Mouse (Mus musculus) hindbrain, embryonic 16.5 days (tissue): ENCODE results near the gene Spata16. TPM values are rescaled to one million over a fixed set of nuclear protein-coding genes. Genes with fewer than 3 reads are reported as not detected.
"Not testable (repeated sequence)": the region's sequence is repeated elsewhere in the genome, so short reads cannot be mapped to it uniquely, and the experiment has no call there.

ENCODE experiments used
- ATAC-seq: fragments of 200-750 bp; cut with Nextera tagmentation; 2 replicates; pipeline ENCODE4 v1.8.0; 2017; ENCODE audit warnings: moderate TSS enrichment, moderate library complexity
- H3K27ac ChIP-seq: fragments of 300-500 bp; sonication (generic); 2 replicates; pipeline ENCODE4 v1.5.1; 2014; ENCODE audit warnings: low read depth, mild to moderate bottlenecking, control low read depth, low read length, moderate library complexity
- H3K27me3 ChIP-seq: fragments of 300-500 bp; sonication (generic); replicated peaks from 2 replicates; pipeline ENCODE4 v1.6.1; 2014; ENCODE audit warnings: low read length; ENCODE audit not compliant: control insufficient read depth, insufficient read depth
- H3K36me3 ChIP-seq: fragments of 300-500 bp; sonication (generic); 2 replicates; pipeline ENCODE4 v1.6.1; 2014; ENCODE audit warnings: mild to moderate bottlenecking, low read length, moderate library complexity, mixed read lengths; ENCODE audit not compliant: control insufficient read depth, insufficient read depth
- H3K4me1 ChIP-seq: fragments of 300-500 bp; sonication (generic); 2 replicates; pipeline ENCODE4 v1.6.1; 2014; ENCODE audit warnings: low read depth, low read length; ENCODE audit not compliant: control insufficient read depth, insufficient read depth
- H3K4me2 ChIP-seq: fragments of 300-500 bp; sonication (generic); 2 replicates; pipeline ENCODE4 v1.6.1; 2014; ENCODE audit warnings: mild to moderate bottlenecking, low read length, control low read depth, moderate library complexity
- H3K4me3 ChIP-seq: fragments of 300-500 bp; sonication (generic); 2 replicates; pipeline ENCODE4 v1.5.1; 2014; ENCODE audit warnings: mild to moderate bottlenecking, low read length, control low read depth, moderate library complexity
- H3K9ac ChIP-seq: fragments of 300-500 bp; sonication (generic); 2 replicates; pipeline ENCODE4 v1.6.1; 2014; ENCODE audit warnings: low read depth, mild to moderate bottlenecking, control low read depth, low read length, moderate library complexity
- H3K9me3 ChIP-seq: fragments of 300-500 bp; sonication (generic); 2 replicates; pipeline ENCODE4 v1.6.1; 2014; ENCODE audit warnings: mild to moderate bottlenecking, low read length, moderate library complexity; ENCODE audit not compliant: control insufficient read depth
- WGBS: fragments of 180-500 bp; shearing (Covaris S2); extraction: QIAGEN DNeasy Blood & Tissue Kit; methylation state at CpG from one replicate; pipeline ENCODE4 v1.1.7; 2014; 5-methylcytosine and 5-hydroxymethylcytosine counted together
- polyA plus RNA-seq: library from polyadenylated mRNA; unstranded; fragments of >200 nt; fragmentation: Nextera tagmentation; extraction: Ambion mirVana; gene quantifications from 2 replicates; pipeline ENCODE4 v1.2.1, GENCODE M21; 2015

The Spata16 gene
- polyA plus RNA-seq, 1 experiment from 2014 or later = not detected

DNA sequence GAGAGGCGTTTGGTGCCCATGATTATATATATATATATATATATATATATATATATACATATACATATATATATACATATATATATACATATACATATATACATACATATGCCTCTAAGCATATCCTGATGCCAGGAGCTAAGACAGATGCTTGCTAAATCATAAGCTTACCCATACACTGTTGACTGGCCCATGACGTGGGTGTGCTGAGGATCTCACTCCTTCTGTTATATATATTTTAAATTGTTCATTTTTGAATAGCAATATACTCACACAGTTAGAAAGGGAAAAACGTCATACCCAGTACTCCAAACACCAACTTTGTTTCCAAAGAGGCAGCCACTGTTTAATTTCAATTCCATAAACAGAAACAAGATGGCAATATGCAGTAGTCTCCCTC, 48.4 kb downstream of the Spata16 start:
- Histone ChIP-seq H3K9ac (no peak overlapping the region), H3K36me3 (no peaks in the 10 kb centered on the region), H3K27ac (no peak overlapping the region), H3K4me2 (no peak overlapping the region), H3K4me1 (no peaks in the 10 kb centered on the region), H3K4me3 (no peak overlapping the region), H3K27me3 (no peaks in the 10 kb centered on the region), H3K9me3 (no peaks in the 10 kb centered on the region)
- no peak for ATAC-seq
- 84% methylated on average over 3 of the region's 3 CpGs for WGBS

DNA sequence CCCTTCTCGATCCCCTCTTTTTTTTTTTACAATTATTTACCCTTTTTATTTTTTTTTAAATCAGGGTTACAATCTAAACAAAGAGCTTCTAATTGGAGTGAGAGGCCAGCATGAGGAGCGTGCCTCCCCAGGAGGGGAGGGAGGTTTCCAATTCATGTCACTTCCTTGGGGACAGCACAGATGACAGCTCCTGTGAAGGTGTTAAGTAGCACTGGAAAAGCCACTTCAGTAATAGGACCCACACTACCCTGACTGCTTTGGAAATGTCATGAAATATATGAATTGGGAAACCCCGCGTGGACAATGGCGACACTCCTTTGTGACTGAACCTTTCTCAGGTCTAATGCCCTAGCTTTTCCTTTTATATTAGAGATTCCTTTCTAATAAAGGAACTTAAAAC, 72.1 kb downstream of the Spata16 start:
- not testable (repeated sequence) for H3K4me1 ChIP-seq, H3K4me2 ChIP-seq, H3K9me3 ChIP-seq, H3K36me3 ChIP-seq, ATAC-seq, H3K27ac ChIP-seq, H3K27me3 ChIP-seq, H3K4me3 ChIP-seq, H3K9ac ChIP-seq
- 71% methylated on average over 5 of the region's 5 CpGs for WGBS

DNA sequence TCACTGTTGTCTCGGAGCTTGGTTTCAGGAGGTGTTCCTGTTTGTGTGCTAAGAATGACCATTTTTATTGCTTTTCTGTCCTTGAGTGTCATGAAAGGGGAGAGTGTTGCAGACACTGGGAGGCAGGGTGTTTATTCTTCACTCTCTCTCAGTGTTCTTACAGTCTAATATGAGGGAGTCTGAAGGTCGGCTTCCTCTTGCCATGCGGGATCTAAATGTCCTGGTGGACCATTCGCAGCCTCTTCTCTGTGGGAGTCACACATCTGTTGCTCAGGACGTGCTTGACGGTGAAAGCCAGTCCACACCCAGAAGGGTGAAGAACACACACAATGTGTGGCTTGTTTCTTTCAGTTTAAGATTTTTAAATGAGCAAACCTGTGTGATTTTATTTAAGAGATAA, 90.1 kb downstream of the Spata16 start:
- Histone ChIP-seq H3K27ac (no peak overlapping the region), H3K36me3 (no peaks in the 10 kb centered on the region), H3K4me2 (no peak overlapping the region), H3K4me1 (no peaks in the 10 kb centered on the region), H3K27me3 (no peaks in the 10 kb centered on the region), H3K4me3 (no peak overlapping the region), H3K9me3 (no peaks in the 10 kb centered on the region), H3K9ac (no peak overlapping the region)
- WGBS = 65% methylated on average over 6 of the region's 6 CpGs
- ATAC-seq = no peak

DNA sequence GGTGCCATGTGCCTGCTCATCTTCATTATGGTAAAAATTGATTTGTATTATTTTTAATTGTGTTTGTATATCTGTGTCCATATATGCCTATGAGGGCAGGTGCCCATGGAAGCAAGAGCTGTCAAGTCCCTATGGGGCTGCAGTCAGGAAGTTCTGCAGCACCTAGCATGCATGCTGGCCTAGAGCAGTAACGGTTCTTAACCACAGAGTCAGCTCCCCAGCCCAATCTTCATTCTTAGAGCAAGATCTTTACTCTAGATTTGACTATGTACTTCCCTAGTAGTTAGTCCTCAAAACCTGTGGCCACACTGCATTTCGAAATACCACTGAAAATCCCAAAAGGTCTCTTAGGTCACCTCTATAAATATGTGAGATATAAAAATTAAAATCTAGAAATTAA, 113.1 kb downstream of the Spata16 start:
- ATAC-seq = no peak
- Histone ChIP-seq H3K4me3 (no peak overlapping the region), H3K9ac (no peak overlapping the region), H3K4me2 (no peak overlapping the region), H3K27ac (no peak overlapping the region), H3K4me1 (no peaks in the 10 kb centered on the region), H3K27me3 (no peaks in the 10 kb centered on the region), H3K36me3 (no peaks in the 10 kb centered on the region), H3K9me3 (no peaks in the 10 kb centered on the region)
- WGBS = 85% methylated on average over 2 of the region's 2 CpGs

DNA sequence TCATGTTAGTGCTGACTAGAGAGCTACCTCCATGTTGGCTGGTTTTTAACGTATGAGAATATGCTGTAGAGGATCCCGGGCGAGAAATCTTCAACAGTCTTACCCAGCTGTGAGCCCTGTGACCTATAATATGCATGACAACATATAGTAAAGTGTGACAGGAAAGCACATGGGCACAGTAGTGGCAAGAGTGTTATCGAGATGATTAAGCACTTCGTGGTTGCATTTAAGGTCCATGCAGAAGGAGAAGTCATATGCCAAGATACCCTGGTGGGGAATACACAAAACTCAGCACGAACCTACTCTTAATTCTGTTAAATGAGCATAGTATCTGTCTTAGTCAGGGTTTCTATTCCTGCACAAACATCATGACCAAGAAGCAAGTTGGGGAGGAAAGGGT, 115.0 kb downstream of the Spata16 start:
- 87% methylated on average over 6 of the region's 6 CpGs for WGBS
- Histone ChIP-seq H3K27me3 (no peaks in the 10 kb centered on the region), H3K9me3 (no peaks in the 10 kb centered on the region), H3K4me1 (no peaks in the 10 kb centered on the region), H3K4me2 (no peak overlapping the region), H3K27ac (no peak overlapping the region), H3K9ac (no peak overlapping the region), H3K4me3 (no peak overlapping the region), H3K36me3 (no peaks in the 10 kb centered on the region)
- ATAC-seq = no peak

DNA sequence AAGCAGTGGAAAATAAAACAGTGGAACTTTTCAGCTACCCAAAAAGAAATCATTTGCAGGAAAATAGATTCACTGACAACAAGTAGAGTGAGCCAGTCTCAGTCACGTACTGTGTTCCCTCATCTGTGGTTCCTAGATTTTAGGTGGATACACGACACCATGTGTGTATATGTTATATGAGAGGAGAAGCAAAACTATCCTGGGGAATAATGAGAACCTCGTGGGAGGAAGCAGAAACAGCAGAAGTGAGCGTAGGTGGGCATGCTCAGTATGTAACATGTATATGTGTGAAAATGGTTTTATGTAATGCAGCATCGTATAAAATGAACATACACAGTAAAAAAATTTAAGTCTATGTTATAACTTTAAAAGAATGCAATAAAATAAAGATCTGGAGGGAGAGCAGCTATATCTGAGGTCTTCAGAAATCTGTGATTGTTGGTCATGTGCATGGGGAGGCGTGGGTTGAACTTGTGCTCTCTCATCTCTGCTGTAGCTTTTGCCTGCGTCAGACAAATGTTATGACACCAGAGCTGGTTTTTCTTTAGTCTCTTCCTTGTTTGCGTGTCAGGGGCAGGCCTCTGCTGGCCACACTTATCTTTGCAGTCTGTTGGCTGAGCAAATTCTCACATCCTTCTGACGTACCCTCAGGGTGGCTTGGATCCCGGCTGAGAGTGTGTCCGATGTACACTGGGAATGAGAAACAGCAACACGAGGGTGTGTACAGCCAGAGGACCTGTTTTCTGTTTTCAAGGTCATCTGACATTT, 156.1 kb downstream of the Spata16 start:
- no peak overlapping the region for H3K9ac ChIP-seq
- no peak overlapping the region for H3K4me3 ChIP-seq
- H3K4me1 ChIP-seq = no peaks in the 10 kb centered on the region; the same call in 1 of the 2 replicates
- no peak for ATAC-seq
- H3K27ac ChIP-seq = no peak overlapping the region
- no peaks in the 10 kb centered on the region for H3K9me3 ChIP-seq
- H3K4me2 ChIP-seq = no peak overlapping the region
- H3K36me3 ChIP-seq = no peaks in the 10 kb centered on the region
- 73% methylated on average over 12 of the region's 12 CpGs for WGBS
- H3K27me3 ChIP-seq = no peaks in the 10 kb centered on the region

DNA sequence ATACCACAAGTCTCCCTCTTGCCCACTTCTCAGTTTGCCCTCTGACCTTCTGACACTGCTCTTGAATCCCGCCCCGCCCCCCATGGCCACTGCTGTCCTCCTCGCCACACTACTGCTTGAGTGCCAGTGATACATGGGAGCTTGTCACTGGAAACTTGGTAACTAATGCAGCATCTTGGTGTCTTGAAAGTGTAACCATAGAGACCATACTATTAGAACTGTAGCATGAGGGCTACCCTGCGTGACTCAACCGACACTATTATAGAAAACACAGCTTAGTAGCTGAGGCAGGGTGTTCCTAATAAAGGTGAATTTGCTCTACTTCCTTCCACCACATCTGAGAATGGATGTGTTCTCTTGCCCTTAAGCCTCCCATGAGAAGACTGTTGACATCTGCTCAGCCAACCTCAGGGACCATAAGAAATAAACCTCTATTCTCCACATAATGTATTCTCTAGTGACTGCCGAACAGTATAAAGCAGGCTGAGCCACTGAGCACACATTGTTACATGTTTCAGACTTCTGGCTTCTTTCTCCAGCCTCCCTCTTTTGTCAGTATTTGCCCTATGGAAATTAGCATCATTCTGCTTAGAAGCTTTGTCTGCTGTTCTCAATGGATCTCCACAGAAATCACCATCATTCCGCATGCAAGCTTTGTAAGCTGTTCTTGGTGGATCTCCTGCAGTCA, 158.6 kb downstream of the Spata16 start:
- Histone ChIP-seq H3K4me2 (no peak overlapping the region), H3K4me1 (no peaks in the 10 kb centered on the region; the same call in 1 of the 2 replicates), H3K27me3 (no peaks in the 10 kb centered on the region), H3K36me3 (no peaks in the 10 kb centered on the region), H3K27ac (no peak overlapping the region), H3K9me3 (no peaks in the 10 kb centered on the region), H3K4me3 (no peak overlapping the region), H3K9ac (no peak overlapping the region)
- WGBS = 52% methylated on average over 7 of the region's 7 CpGs
- ATAC-seq = peak; percentile 54; the same call in 1 of the 2 replicates

DNA sequence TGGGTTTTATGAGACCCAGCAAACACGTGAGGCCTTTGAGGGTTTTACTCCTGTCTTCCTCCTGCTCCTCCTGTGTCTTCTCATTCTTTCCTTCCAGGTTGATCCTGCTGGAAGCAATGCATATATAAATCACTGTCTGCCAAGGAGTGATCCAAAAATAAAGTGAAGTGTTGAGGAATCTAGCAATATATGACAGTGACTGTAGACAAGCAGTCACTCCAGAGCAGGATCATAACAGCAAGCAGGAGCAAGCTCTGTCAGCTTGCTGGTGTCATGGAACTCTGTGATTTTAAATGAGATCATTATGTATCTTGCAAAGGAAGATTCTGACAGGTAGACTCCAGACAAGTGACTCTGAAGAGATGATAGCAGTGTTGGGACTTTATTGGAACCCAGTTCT, 159.5 kb downstream of the Spata16 start:
- Histone ChIP-seq H3K4me2 (no peak overlapping the region), H3K9ac (no peak overlapping the region), H3K4me1 (no peaks in the 10 kb centered on the region; the same call in 1 of the 2 replicates), H3K27ac (no peak overlapping the region), H3K9me3 (no peaks in the 10 kb centered on the region), H3K36me3 (no peaks in the 10 kb centered on the region), H3K27me3 (no peaks in the 10 kb centered on the region), H3K4me3 (no peak overlapping the region)
- ATAC-seq = no peak
- 72% methylated on average over 1 of the region's 1 CpGs for WGBS

DNA sequence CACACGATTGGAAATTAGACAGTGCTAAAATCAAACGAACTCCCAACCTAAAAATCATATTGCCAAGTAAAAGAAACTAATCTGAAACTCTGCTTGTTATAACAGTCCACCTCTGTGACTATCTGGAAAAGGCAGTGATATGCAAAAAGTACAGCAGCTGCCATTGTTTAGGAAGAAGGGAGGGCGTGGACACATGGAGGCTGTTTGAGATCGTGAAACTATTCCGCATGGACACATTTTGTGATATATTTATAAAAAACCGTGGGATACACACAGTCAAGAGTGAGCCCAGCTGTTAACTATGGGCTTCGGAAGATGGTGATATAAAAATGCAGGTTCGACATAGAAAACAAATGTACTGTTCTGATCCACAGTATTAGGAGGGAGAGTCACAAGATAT, 176.9 kb downstream of the Spata16 start:
- H3K4me1 ChIP-seq = no peaks in the 10 kb centered on the region
- 89% methylated on average over 8 of the region's 8 CpGs for WGBS
- H3K27me3 ChIP-seq = no peaks in the 10 kb centered on the region
- ATAC-seq = no peak
- H3K36me3 ChIP-seq = no peaks in the 10 kb centered on the region
- no peak overlapping the region for H3K27ac ChIP-seq
- H3K9me3 ChIP-seq = no peaks in the 10 kb centered on the region
- no peak overlapping the region for H3K4me2 ChIP-seq
- H3K4me3 ChIP-seq = no peak overlapping the region
- H3K9ac ChIP-seq = no peak overlapping the region
